Mouse (Mus musculus): ENCODE measurements around the gene Fry. TPM values are rescaled to one million over a fixed set of nuclear protein-coding genes. Genes with fewer than 3 reads are reported as not detected.

Fry gene
- polyA plus RNA-seq, 1 experiment from 2014 or later, result 43.4 TPM

- H3K4me2 ChIP-seq (ENCODE audit: low read length), result no peak overlapping the region
- no peak for ATAC-seq
- H3K36me3 ChIP-seq (ENCODE audit: control insufficient read depth, insufficient read depth, low read length), result no peaks in the 10 kb centered on the region; the same call in 1 of the 2 replicates
- H3K4me3 ChIP-seq (ENCODE audit: low read length), result no peak overlapping the region
- no peaks in the 10 kb centered on the region for H3K4me1 ChIP-seq (ENCODE audit: control insufficient read depth, insufficient read depth, low read depth, low read length)
- H3K27me3 ChIP-seq (replicated peaks; ENCODE audit: control insufficient read depth, insufficient read depth, low read length), result no peaks in the 10 kb centered on the region
- WGBS, result 84% methylated on average over 13 of the region's 13 CpGs
- no peaks in the 10 kb centered on the region for H3K9me3 ChIP-seq (ENCODE audit: control insufficient read depth, low read length)
- no peak overlapping the region for H3K27ac ChIP-seq (ENCODE audit: low read depth, low read length)
- no peak overlapping the region for H3K9ac ChIP-seq (ENCODE audit: low read depth, low read length)
Measured at GRCm38 (mm10) chr5:150176251-150177015, 58.0 kb downstream of the Fry start.

- no peaks in the 10 kb centered on the region for H3K9me3 ChIP-seq (ENCODE audit: control insufficient read depth, low read length)
- no peak overlapping the region for H3K9ac ChIP-seq (ENCODE audit: low read depth, low read length)
- H3K4me3 ChIP-seq (ENCODE audit: low read length), result no peak overlapping the region
- H3K36me3 ChIP-seq (ENCODE audit: control insufficient read depth, insufficient read depth, low read length), result no peaks in the 10 kb centered on the region; the same call in 1 of the 2 replicates
- ATAC-seq, result no peak
- no peaks in the 10 kb centered on the region for H3K4me1 ChIP-seq (ENCODE audit: control insufficient read depth, insufficient read depth, low read depth, low read length)
- 81% methylated on average over 1 of the region's 1 CpGs for WGBS
- no peak overlapping the region for H3K4me2 ChIP-seq (ENCODE audit: low read length)
- H3K27me3 ChIP-seq (replicated peaks; ENCODE audit: control insufficient read depth, insufficient read depth, low read length), result no peaks in the 10 kb centered on the region
- H3K27ac ChIP-seq (ENCODE audit: low read depth, low read length), result no peak overlapping the region
Measured at GRCm38 (mm10) chr5:150177757-150178156, 59.3 kb downstream of the Fry start.

GRCm38 (mm10) chr5:150178194-150178801, 59.9 kb downstream of the Fry start:
- no peak overlapping the region for H3K9ac ChIP-seq (ENCODE audit: low read depth, low read length)
- ATAC-seq, result no peak
- no peaks in the 10 kb centered on the region; the same call in 1 of the 2 replicates for H3K36me3 ChIP-seq (ENCODE audit: control insufficient read depth, insufficient read depth, low read length)
- no peak overlapping the region for H3K4me3 ChIP-seq (ENCODE audit: low read length)
- H3K27ac ChIP-seq (ENCODE audit: low read depth, low read length), result no peak overlapping the region
- WGBS, result 98% methylated on average over 2 of the region's 2 CpGs
- H3K9me3 ChIP-seq (ENCODE audit: control insufficient read depth, low read length), result no peaks in the 10 kb centered on the region
- H3K4me2 ChIP-seq (ENCODE audit: low read length), result no peak overlapping the region
- H3K4me1 ChIP-seq (ENCODE audit: control insufficient read depth, insufficient read depth, low read depth, low read length), result no peaks in the 10 kb centered on the region
- no peaks in the 10 kb centered on the region for H3K27me3 ChIP-seq (replicated peaks; ENCODE audit: control insufficient read depth, insufficient read depth, low read length)

DNA sequence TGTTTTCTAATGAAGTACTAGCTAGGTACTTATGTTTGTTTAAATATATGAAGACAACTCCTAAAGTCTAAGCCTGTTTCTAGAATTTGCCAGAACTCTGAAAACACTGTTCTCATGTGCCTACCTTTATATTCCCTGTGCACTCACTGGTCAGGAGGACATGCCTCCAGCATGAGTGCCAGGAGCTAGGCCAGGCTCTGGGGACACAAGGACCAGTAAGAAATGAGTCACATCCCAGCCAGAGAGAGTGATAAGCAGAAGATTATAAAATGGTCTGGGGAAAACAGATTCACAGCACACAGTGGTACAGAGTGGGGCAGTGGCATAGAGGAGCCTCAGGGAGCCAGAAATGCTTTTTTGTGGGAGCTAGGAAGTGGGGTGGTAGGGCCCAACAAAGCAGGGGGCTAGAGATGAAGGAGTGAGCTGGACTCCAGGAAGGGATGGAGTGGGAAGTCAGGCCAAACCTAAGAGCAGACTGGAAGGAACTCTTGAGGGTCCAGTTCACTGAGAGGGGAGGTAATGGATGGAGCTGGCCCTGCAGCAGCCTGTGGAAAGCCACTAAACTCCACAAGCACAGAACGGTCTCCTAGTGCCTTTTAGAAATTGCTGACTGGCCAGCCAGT, 62.7 kb downstream of the Fry start:
- no peak for ATAC-seq
- Histone ChIP-seq H3K27me3 (replicated peaks; ENCODE audit: control insufficient read depth, insufficient read depth, low read length) (no peaks in the 10 kb centered on the region), H3K9ac (ENCODE audit: low read depth, low read length) (no peak overlapping the region), H3K4me2 (ENCODE audit: low read length) (no peak overlapping the region), H3K36me3 (ENCODE audit: control insufficient read depth, insufficient read depth, low read length) (no peaks in the 10 kb centered on the region), H3K27ac (ENCODE audit: low read depth, low read length) (no peak overlapping the region), H3K4me1 (ENCODE audit: control insufficient read depth, insufficient read depth, low read depth, low read length) (no peaks in the 10 kb centered on the region), H3K9me3 (ENCODE audit: control insufficient read depth, low read length) (no peaks in the 10 kb centered on the region), H3K4me3 (ENCODE audit: low read length) (no peak overlapping the region)
- WGBS, result 74% methylated on average over 1 of the region's 1 CpGs

GRCm38 (mm10) chr5:150184959-150185358, 66.5 kb downstream of the Fry start:
- Histone ChIP-seq H3K9me3 (ENCODE audit: control insufficient read depth, low read length) (no peaks in the 10 kb centered on the region), H3K4me2 (ENCODE audit: low read length) (no peak overlapping the region), H3K4me3 (ENCODE audit: low read length) (no peak overlapping the region), H3K36me3 (ENCODE audit: control insufficient read depth, insufficient read depth, low read length) (no peaks in the 10 kb centered on the region), H3K27me3 (replicated peaks; ENCODE audit: control insufficient read depth, insufficient read depth, low read length) (no peaks in the 10 kb centered on the region), H3K27ac (ENCODE audit: low read depth, low read length) (no peak overlapping the region), H3K4me1 (ENCODE audit: control insufficient read depth, insufficient read depth, low read depth, low read length) (no peaks in the 10 kb centered on the region), H3K9ac (ENCODE audit: low read depth, low read length) (no peak overlapping the region)
- ATAC-seq, result no peak
- 96% methylated on average over 3 of the region's 3 CpGs for WGBS

DNA sequence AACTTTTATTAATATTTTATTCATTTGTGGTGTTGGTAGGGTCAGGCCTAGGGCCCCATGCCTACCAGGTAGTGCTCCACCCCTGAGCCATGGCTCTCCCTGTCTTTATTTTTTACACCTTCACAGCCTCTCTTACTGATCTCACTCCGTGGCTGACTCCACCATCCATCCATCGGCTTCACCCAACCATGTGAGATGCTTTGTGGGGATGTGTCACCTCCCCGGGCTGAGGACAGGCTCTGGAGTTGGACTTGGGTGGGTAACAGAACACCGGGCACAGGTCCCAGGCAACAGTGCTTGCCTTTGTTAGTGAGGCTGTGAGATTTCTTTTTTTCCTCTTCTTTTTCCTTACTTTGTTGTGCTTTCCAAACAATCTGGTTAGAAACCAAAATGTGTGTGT, 67.7 kb downstream of the Fry start:
- H3K4me2 ChIP-seq (ENCODE audit: low read length), result no peak overlapping the region
- no peaks in the 10 kb centered on the region for H3K9me3 ChIP-seq (ENCODE audit: control insufficient read depth, low read length)
- no peaks in the 10 kb centered on the region for H3K36me3 ChIP-seq (ENCODE audit: control insufficient read depth, insufficient read depth, low read length)
- H3K4me1 ChIP-seq (ENCODE audit: control insufficient read depth, insufficient read depth, low read depth, low read length), result no peaks in the 10 kb centered on the region
- H3K9ac ChIP-seq (ENCODE audit: low read depth, low read length), result no peak overlapping the region
- WGBS, result 88% methylated on average over 4 of the region's 4 CpGs
- no peak overlapping the region for H3K4me3 ChIP-seq (ENCODE audit: low read length)
- no peak for ATAC-seq
- H3K27me3 ChIP-seq (replicated peaks; ENCODE audit: control insufficient read depth, insufficient read depth, low read length), result no peaks in the 10 kb centered on the region
- no peak overlapping the region for H3K27ac ChIP-seq (ENCODE audit: low read depth, low read length)

GRCm38 (mm10) chr5:150186676-150187075, 68.2 kb downstream of the Fry start:
- Histone ChIP-seq H3K9ac (ENCODE audit: low read depth, low read length) (no peak overlapping the region), H3K27me3 (replicated peaks; ENCODE audit: control insufficient read depth, insufficient read depth, low read length) (no peaks in the 10 kb centered on the region), H3K27ac (ENCODE audit: low read depth, low read length) (no peak overlapping the region), H3K36me3 (ENCODE audit: control insufficient read depth, insufficient read depth, low read length) (no peaks in the 10 kb centered on the region), H3K4me1 (ENCODE audit: control insufficient read depth, insufficient read depth, low read depth, low read length) (no peaks in the 10 kb centered on the region), H3K9me3 (ENCODE audit: control insufficient read depth, low read length) (no peaks in the 10 kb centered on the region), H3K4me2 (ENCODE audit: low read length) (no peak overlapping the region), H3K4me3 (ENCODE audit: low read length) (no peak overlapping the region)
- ATAC-seq, result no peak
- WGBS, result 89% methylated on average over 4 of the region's 4 CpGs

DNA sequence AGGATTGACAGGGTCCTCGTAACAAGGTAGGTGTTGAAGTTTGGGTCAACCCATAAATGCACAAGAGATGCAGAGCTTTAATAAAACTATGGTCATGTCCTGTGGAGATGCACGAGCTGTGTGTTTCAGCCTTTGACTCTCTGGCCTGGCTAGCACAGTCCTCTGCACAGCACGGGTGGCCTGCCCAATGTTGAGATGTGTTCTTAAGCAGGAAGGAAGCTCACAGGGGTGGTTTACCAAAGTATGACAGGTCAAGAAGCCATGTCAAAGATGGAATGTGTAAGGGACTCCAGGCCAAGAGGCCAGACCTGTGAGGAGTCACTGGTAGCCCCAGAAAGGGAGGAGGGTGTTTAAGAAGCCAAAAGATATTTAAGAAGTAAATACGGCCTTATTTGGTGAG, 69.6 kb downstream of the Fry start:
- Histone ChIP-seq H3K9ac (ENCODE audit: low read depth, low read length) (no peak overlapping the region), H3K36me3 (ENCODE audit: control insufficient read depth, insufficient read depth, low read length) (no peaks in the 10 kb centered on the region), H3K9me3 (ENCODE audit: control insufficient read depth, low read length) (no peaks in the 10 kb centered on the region), H3K4me2 (ENCODE audit: low read length) (no peak overlapping the region), H3K27ac (ENCODE audit: low read depth, low read length) (no peak overlapping the region), H3K27me3 (replicated peaks; ENCODE audit: control insufficient read depth, insufficient read depth, low read length) (no peaks in the 10 kb centered on the region), H3K4me3 (ENCODE audit: low read length) (no peak overlapping the region), H3K4me1 (ENCODE audit: control insufficient read depth, insufficient read depth, low read depth, low read length) (no peaks in the 10 kb centered on the region)
- 89% methylated on average over 4 of the region's 4 CpGs for WGBS
- ATAC-seq, result no peak
